Mouse (Mus musculus): ENCODE measurements around the gene Gm10643. TPM values are rescaled to one million over a fixed set of nuclear protein-coding genes. Genes with fewer than 3 reads are reported as not detected.

Gene Gm10643
- polyA plus RNA-seq, 2 experiments = 2.1 to 2.2 TPM

- Histone ChIP-seq H3K27ac (replicated peaks; ENCODE audit: low read depth, low read length) (no peak overlapping the region), H3K4me3 (replicated peaks; ENCODE audit: low read length) (no peak overlapping the region), H3K9me3 (ENCODE audit: control insufficient read depth, low read length) (no peaks in the 10 kb centered on the region), H3K36me3 (ENCODE audit: control insufficient read depth, insufficient read depth, low read length) (no peaks in the 10 kb centered on the region), H3K27me3 (ENCODE audit: control insufficient read depth, insufficient read depth, low read length) (peaks cover 26% of the 10 kb centered on the region; the same call in 1 of the 2 replicates), H3K4me2 (replicated peaks; ENCODE audit: low read depth, low read length, severe bottlenecking) (no peak overlapping the region), H3K4me1 (ENCODE audit: control insufficient read depth, insufficient read depth, low read length) (peaks cover 2% of the 10 kb centered on the region; the same call in 1 of the 2 replicates), H3K9ac (ENCODE audit: low read depth, low read length, severe bottlenecking) (no peak overlapping the region)
- ATAC-seq (ENCODE audit: low FRiP score, low read depth) (no peak), DNase-seq (ENCODE audit: low spot score) (no peak)
- WGBS = 47% methylated on average over 12 of the region's 12 CpGs
- TF ChIP-seq POLR2A (IDR thresholded peaks at IDR 0.05; ENCODE audit: borderline replicate concordance, extremely low read depth, insufficient read depth, insufficient read length) = no peak
These were observed 43.4 kb downstream of the Gm10643 start for GRCm38 (mm10) chr8:84021569-84021968.

- Histone ChIP-seq H3K27me3 (ENCODE audit: control insufficient read depth, insufficient read depth, low read length) (peaks cover 21% of the 10 kb centered on the region; the same call in 1 of the 2 replicates), H3K36me3 (ENCODE audit: control insufficient read depth, insufficient read depth, low read length) (no peaks in the 10 kb centered on the region), H3K9me3 (ENCODE audit: control insufficient read depth, low read length) (no peaks in the 10 kb centered on the region), H3K4me3 (replicated peaks; ENCODE audit: low read length) (no peak within 1 kb of the TSS), H3K4me1 (ENCODE audit: control insufficient read depth, insufficient read depth, low read length) (no peaks in the 10 kb centered on the region), H3K4me2 (replicated peaks; ENCODE audit: low read depth, low read length, severe bottlenecking) (no peak within 1 kb of the TSS), H3K27ac (replicated peaks; ENCODE audit: low read depth, low read length) (no peak within 1 kb of the TSS), H3K9ac (ENCODE audit: low read depth, low read length, severe bottlenecking) (no peak within 1 kb of the TSS)
- DNase-seq (ENCODE audit: low spot score) (no peak), ATAC-seq (ENCODE audit: low FRiP score, low read depth) (no peak)
- no peak for TF ChIP-seq POLR2A (IDR thresholded peaks at IDR 0.05; ENCODE audit: borderline replicate concordance, extremely low read depth, insufficient read depth, insufficient read length)
- 7% methylated on average over 16 of the region's 18 CpGs for WGBS
These were observed 43.8 kb downstream of the Gm10643 start, which contains the start of gene Palm3 for GRCm38 (mm10) chr8:84021096-84021495. Gene Palm3, plus strand, starts transcription at chr8:84021471.

- Histone ChIP-seq H3K4me2 (replicated peaks; ENCODE audit: low read depth, low read length, severe bottlenecking) (no peak overlapping the region), H3K27me3 (ENCODE audit: control insufficient read depth, insufficient read depth, low read length) (peaks cover 17% of the 10 kb centered on the region; the same call in 1 of the 2 replicates), H3K36me3 (ENCODE audit: control insufficient read depth, insufficient read depth, low read length) (no peaks in the 10 kb centered on the region), H3K9me3 (ENCODE audit: control insufficient read depth, low read length) (no peaks in the 10 kb centered on the region), H3K9ac (ENCODE audit: low read depth, low read length, severe bottlenecking) (no peak overlapping the region), H3K4me3 (replicated peaks; ENCODE audit: low read length) (no peak overlapping the region), H3K4me1 (ENCODE audit: control insufficient read depth, insufficient read depth, low read length) (no peaks in the 10 kb centered on the region), H3K27ac (replicated peaks; ENCODE audit: low read depth, low read length) (no peak overlapping the region)
- WGBS = 75% methylated on average over 9 of the region's 9 CpGs
- no peak for TF ChIP-seq POLR2A (IDR thresholded peaks at IDR 0.05; ENCODE audit: borderline replicate concordance, extremely low read depth, insufficient read depth, insufficient read length)
- DNase-seq (ENCODE audit: low spot score) = no peak
- ATAC-seq (ENCODE audit: low FRiP score, low read depth) = no peak
These were observed 45.2 kb downstream of the Gm10643 start for GRCm38 (mm10) chr8:84019738-84020137.

GRCm38 (mm10) chr8:84015833-84016232 is 49.1 kb downstream of the Gm10643 start:
- H3K4me3 ChIP-seq (replicated peaks; ENCODE audit: low read length) = no peak overlapping the region
- H3K4me1 ChIP-seq (ENCODE audit: control insufficient read depth, insufficient read depth, low read length) = peaks cover 15% of the 10 kb centered on the region
- H3K4me2 ChIP-seq (replicated peaks; ENCODE audit: low read depth, low read length, severe bottlenecking) = no peak overlapping the region
- H3K27ac ChIP-seq (replicated peaks; ENCODE audit: low read depth, low read length) = no peak overlapping the region
- no peak for TF ChIP-seq POLR2A (IDR thresholded peaks at IDR 0.05; ENCODE audit: borderline replicate concordance, extremely low read depth, insufficient read depth, insufficient read length)
- H3K9me3 ChIP-seq (ENCODE audit: control insufficient read depth, low read length) = no peaks in the 10 kb centered on the region
- peaks cover 36% of the 10 kb centered on the region for H3K27me3 ChIP-seq (ENCODE audit: control insufficient read depth, insufficient read depth, low read length)
- 93% methylated on average over 5 of the region's 5 CpGs for WGBS
- ATAC-seq (ENCODE audit: low FRiP score, low read depth) = no peak
- no peaks in the 10 kb centered on the region for H3K36me3 ChIP-seq (ENCODE audit: control insufficient read depth, insufficient read depth, low read length)
- DNase-seq (ENCODE audit: low spot score) = no peak
- no peak overlapping the region for H3K9ac ChIP-seq (ENCODE audit: low read depth, low read length, severe bottlenecking)

MicroRNA genes within 50 kb of the gene (microRNA counts, 519-probe panel; counts per million panel counts)
- 2,538 counts per million, percentile 43 among the panel's probes with 10 or more counts for microRNA mmu-miR-709

Small RNA genes lying within 50 kb of the gene (microRNA-seq; reads per million reads assigned to microRNA genes)
- not detected for gene Mir709

Other genes starting within 250 kb of the Gm10643 start
- 123 and 177 TPM in 2 replicates for gene Adgrl1, start 165.0 kb downstream of the Gm10643 start, polyA plus RNA-seq (2012; rRNA removed)
- gene Adgrl1, start 165.0 kb downstream of the Gm10643 start, polyA plus RNA-seq (2014; fragmentation: Nextera tagmentation; extraction: Ambion mirVana) = 38.5 and 45.3 TPM in 2 replicates
- gene Gm10644, start 109.9 kb downstream of the Gm10643 start, polyA plus RNA-seq (2012; rRNA removed) = 0.63 and 0.69 TPM in 2 replicates
- gene Gm10644, start 109.9 kb downstream of the Gm10643 start, polyA plus RNA-seq (2014; fragmentation: Nextera tagmentation; extraction: Ambion mirVana) = 0.48 and 0.53 TPM in 2 replicates
- gene Asf1b, start 109.6 kb downstream of the Gm10643 start, polyA plus RNA-seq (2012; rRNA removed) = 70.4 and 76.2 TPM in 2 replicates
- gene Asf1b, start 109.6 kb downstream of the Gm10643 start, polyA plus RNA-seq (2014; fragmentation: Nextera tagmentation; extraction: Ambion mirVana) = 56.0 and 61.2 TPM in 2 replicates
- gene Prkaca, start 92.1 kb downstream of the Gm10643 start, polyA plus RNA-seq (2012; rRNA removed) = 132 and 141 TPM in 2 replicates
- gene Prkaca, start 92.1 kb downstream of the Gm10643 start, polyA plus RNA-seq (2014; fragmentation: Nextera tagmentation; extraction: Ambion mirVana) = 151 and 158 TPM in 2 replicates
- 99.8 and 111 TPM in 2 replicates for gene Samd1, start 67.5 kb downstream of the Gm10643 start, polyA plus RNA-seq (2012; rRNA removed)
- gene Samd1, start 67.5 kb downstream of the Gm10643 start, polyA plus RNA-seq (2014; fragmentation: Nextera tagmentation; extraction: Ambion mirVana) = 17.2 and 17.4 TPM in 2 replicates
- gene 1700067K01Rik, start 63.6 kb downstream of the Gm10643 start, polyA plus RNA-seq (2012; rRNA removed) = 0.72 and 0.73 TPM in 2 replicates
- gene 1700067K01Rik, start 63.6 kb downstream of the Gm10643 start, polyA plus RNA-seq (2014; fragmentation: Nextera tagmentation; extraction: Ambion mirVana) = 1.6 and 2.3 TPM in 2 replicates
- gene 2210011C24Rik, start 53.0 kb downstream of the Gm10643 start, polyA plus RNA-seq (2012; rRNA removed) = 0.35 and 1.1 TPM in 2 replicates
- 0.44 and 2.0 TPM in 2 replicates for gene 2210011C24Rik, start 53.0 kb downstream of the Gm10643 start, polyA plus RNA-seq (2014; fragmentation: Nextera tagmentation; extraction: Ambion mirVana)
- 4.5 and 8.6 TPM in 2 replicates for gene Palm3, start 43.7 kb downstream of the Gm10643 start, polyA plus RNA-seq (2012; rRNA removed)
- 3.0 and 4.6 TPM in 2 replicates for gene Palm3, start 43.7 kb downstream of the Gm10643 start, polyA plus RNA-seq (2014; fragmentation: Nextera tagmentation; extraction: Ambion mirVana)
- 2.1 and 2.3 TPM in 2 replicates for gene Il27ra, start 22.5 kb downstream of the Gm10643 start, polyA plus RNA-seq (2012; rRNA removed)
- gene Il27ra, start 22.5 kb downstream of the Gm10643 start, polyA plus RNA-seq (2014; fragmentation: Nextera tagmentation; extraction: Ambion mirVana) = 0.78 and 0.79 TPM in 2 replicates
- not detected in 2 replicates for gene Rln3, start 20.1 kb downstream of the Gm10643 start, polyA plus RNA-seq (2012; rRNA removed)
- gene Rln3, start 20.1 kb downstream of the Gm10643 start, polyA plus RNA-seq (2014; fragmentation: Nextera tagmentation; extraction: Ambion mirVana) = not detected in 2 replicates
- gene Rfx1, start 1.7 kb upstream of the Gm10643 start, polyA plus RNA-seq (2012; rRNA removed) = 30.4 and 39.4 TPM in 2 replicates
- 9.8 and 12.8 TPM in 2 replicates for gene Rfx1, start 1.7 kb upstream of the Gm10643 start, polyA plus RNA-seq (2014; fragmentation: Nextera tagmentation; extraction: Ambion mirVana)
- gene Dcaf15, start 39.6 kb upstream of the Gm10643 start, polyA plus RNA-seq (2012; rRNA removed) = 79.5 and 103 TPM in 2 replicates
- gene Dcaf15, start 39.6 kb upstream of the Gm10643 start, polyA plus RNA-seq (2014; fragmentation: Nextera tagmentation; extraction: Ambion mirVana) = 8.7 and 11.5 TPM in 2 replicates
- gene Podnl1, start 60.9 kb upstream of the Gm10643 start, polyA plus RNA-seq (2012; rRNA removed) = 4.9 and 6.7 TPM in 2 replicates
- 1.3 and 1.5 TPM in 2 replicates for gene Podnl1, start 60.9 kb upstream of the Gm10643 start, polyA plus RNA-seq (2014; fragmentation: Nextera tagmentation; extraction: Ambion mirVana)
- 30.9 and 34.3 TPM in 2 replicates for gene Cc2d1a, start 82.8 kb upstream of the Gm10643 start, polyA plus RNA-seq (2012; rRNA removed)
- gene Cc2d1a, start 82.8 kb upstream of the Gm10643 start, polyA plus RNA-seq (2014; fragmentation: Nextera tagmentation; extraction: Ambion mirVana) = 21.6 and 22.9 TPM in 2 replicates
- gene 4930432K21Rik, start 82.9 kb upstream of the Gm10643 start, polyA plus RNA-seq (2012; rRNA removed) = 1.7 TPM in 2 replicates
- 0.44 and 0.72 TPM in 2 replicates for gene 4930432K21Rik, start 82.9 kb upstream of the Gm10643 start, polyA plus RNA-seq (2014; fragmentation: Nextera tagmentation; extraction: Ambion mirVana)
- 3.0 and 4.8 TPM in 2 replicates for gene Nanos3, start 120.1 kb upstream of the Gm10643 start, polyA plus RNA-seq (2012; rRNA removed)
- 5.4 and 5.8 TPM in 2 replicates for gene Nanos3, start 120.1 kb upstream of the Gm10643 start, polyA plus RNA-seq (2014; fragmentation: Nextera tagmentation; extraction: Ambion mirVana)
- gene Zswim4, start 171.9 kb upstream of the Gm10643 start, polyA plus RNA-seq (2012; rRNA removed) = 23.8 and 35.1 TPM in 2 replicates
- 13.9 and 17.1 TPM in 2 replicates for gene Zswim4, start 171.9 kb upstream of the Gm10643 start, polyA plus RNA-seq (2014; fragmentation: Nextera tagmentation; extraction: Ambion mirVana)
- gene D8Ertd738e, start 184.6 kb upstream of the Gm10643 start, polyA plus RNA-seq (2012; rRNA removed) = 173 and 221 TPM in 2 replicates
- gene D8Ertd738e, start 184.6 kb upstream of the Gm10643 start, polyA plus RNA-seq (2014; fragmentation: Nextera tagmentation; extraction: Ambion mirVana) = 374 and 380 TPM in 2 replicates
- gene Mri1, start 192.2 kb upstream of the Gm10643 start, polyA plus RNA-seq (2012; rRNA removed) = 49.3 and 107 TPM in 2 replicates
- gene Mri1, start 192.2 kb upstream of the Gm10643 start, polyA plus RNA-seq (2014; fragmentation: Nextera tagmentation; extraction: Ambion mirVana) = 58.1 and 60.4 TPM in 2 replicates
- gene Ccdc130, start 205.2 kb upstream of the Gm10643 start, polyA plus RNA-seq (2012; rRNA removed) = 38.0 and 39.5 TPM in 2 replicates
- 16.5 and 19.1 TPM in 2 replicates for gene Ccdc130, start 205.2 kb upstream of the Gm10643 start, polyA plus RNA-seq (2014; fragmentation: Nextera tagmentation; extraction: Ambion mirVana)

Measured in limb, embryonic 14.5 days (tissue).